Mouse (Mus musculus): Measurements from ENCODE around the gene Snrpc. TPM values are rescaled to one million over a fixed set of nuclear protein-coding genes. Genes with fewer than 3 reads are reported as not detected.
A peak's percentile ranks its signal among the peaks of the same experiment; 100 is the strongest.

Snrpc gene
- polyA plus RNA-seq, 1 experiment from 2014 or later, result 362 TPM

DNA sequence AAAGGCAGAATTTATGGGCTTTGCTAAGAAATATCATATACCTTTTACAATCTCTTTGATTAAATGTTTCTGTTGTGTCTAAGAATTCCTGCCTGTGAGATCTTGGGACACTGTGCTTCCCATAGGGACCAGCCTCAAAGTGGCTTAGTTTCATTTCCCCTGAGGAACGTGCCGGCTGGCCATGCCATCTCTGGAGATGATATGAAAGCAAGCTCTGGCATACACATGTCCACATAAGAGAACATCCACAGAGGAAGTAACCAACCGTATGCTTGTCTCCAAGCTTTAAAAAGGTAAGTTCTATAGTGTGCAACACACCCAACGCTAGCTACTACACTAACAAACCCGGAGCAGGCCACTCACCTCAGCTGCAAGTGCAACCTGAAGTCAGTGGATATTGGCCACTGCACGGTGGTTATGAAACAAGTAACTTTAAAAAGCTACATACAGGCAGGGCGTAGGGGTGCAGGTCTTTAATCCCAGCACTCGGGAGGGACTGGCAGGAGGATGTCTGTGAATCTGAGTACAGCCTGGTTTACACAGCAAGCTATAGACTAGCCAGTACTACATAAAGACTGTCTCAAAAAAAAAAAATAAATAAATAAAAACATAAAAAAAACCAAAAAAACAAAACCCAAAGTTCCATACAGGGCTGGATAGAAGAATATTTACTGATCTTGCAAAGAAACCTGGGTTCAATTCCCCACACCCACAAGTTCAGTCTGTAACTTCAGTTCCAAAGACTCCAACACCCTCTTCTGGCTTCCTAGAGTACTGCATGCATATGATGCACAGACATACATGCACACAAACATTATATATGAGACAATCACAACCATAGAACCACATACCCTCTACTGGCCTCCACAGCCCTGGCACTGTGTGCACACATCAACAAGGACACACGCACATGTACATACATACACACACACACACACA, 37.0 kb upstream of the Snrpc start:
- H3K9me3 ChIP-seq, result no peaks in the 10 kb centered on the region
- H3K27me3 ChIP-seq, result no peaks in the 10 kb centered on the region
- WGBS, result 63% methylated on average over 9 of the region's 9 CpGs
- H3K9ac ChIP-seq, result no peak overlapping the region
- H3K36me3 ChIP-seq, result no peaks in the 10 kb centered on the region
- no peak for ATAC-seq (ENCODE audit: insufficient number of reproducible peaks, insufficient read depth, low FRiP score, low TSS enrichment, low read depth)
- peak overlapping the region; percentile 72 for H3K27ac ChIP-seq
- no peak overlapping the region for H3K4me2 ChIP-seq
- H3K4me3 ChIP-seq, result no peak overlapping the region
- H3K4me1 ChIP-seq, result peaks cover 62% of the 10 kb centered on the region

DNA sequence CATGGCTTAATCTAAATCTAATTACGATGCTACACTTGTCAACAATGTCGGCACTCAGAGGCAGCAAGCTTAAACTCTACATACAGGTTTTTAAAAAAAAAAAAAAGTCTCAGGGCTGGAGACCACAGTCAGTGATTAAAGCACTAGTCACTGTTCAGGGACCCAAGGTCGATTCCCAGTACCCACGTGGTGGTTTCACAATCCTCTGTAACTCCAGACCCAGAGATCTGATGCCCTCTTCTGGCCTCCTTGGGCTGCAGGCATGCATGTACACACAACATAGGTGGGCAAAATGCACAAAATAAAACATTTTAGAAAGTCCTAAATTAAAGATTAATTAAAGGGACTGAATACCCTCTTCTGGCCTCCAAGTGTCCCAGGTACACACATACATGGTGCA, 34.2 kb upstream of the Snrpc start:
- Histone ChIP-seq H3K27me3 (no peaks in the 10 kb centered on the region), H3K4me2 (no peak overlapping the region), H3K9ac (no peak overlapping the region), H3K36me3 (no peaks in the 10 kb centered on the region), H3K4me3 (no peak overlapping the region), H3K27ac (no peak overlapping the region), H3K9me3 (no peaks in the 10 kb centered on the region), H3K4me1 (peaks cover 57% of the 10 kb centered on the region)
- 81% methylated on average over 4 of the region's 4 CpGs for WGBS
- ATAC-seq (ENCODE audit: insufficient number of reproducible peaks, insufficient read depth, low FRiP score, low TSS enrichment, low read depth), result no peak

DNA sequence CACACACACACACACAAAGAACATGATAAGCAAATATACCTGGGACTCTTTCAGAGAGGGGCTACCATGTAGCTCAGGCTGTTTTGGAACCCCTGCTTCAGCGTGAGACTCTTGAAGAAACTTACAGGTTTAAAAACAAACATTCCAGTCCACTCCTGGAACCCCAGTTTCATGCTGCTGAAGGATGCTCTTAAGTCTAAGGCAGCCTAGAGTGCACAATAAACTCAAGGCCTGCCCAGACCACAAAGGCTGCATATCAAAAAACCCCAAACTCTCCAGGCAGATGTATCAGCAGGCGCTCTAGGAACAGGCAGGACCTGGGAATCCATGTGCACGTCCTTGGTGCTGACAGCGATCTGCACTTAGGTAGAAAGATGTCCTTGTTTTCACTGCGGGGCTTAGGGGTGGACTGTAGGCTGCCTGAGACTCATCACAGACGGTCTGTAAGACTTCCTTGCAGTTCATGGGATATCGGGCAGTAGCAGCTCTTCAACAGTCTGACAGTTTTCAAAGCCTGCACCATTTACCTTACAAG, 33.7 kb upstream of the Snrpc start:
- no peak overlapping the region for H3K9ac ChIP-seq
- no peak overlapping the region for H3K4me3 ChIP-seq
- no peak overlapping the region for H3K4me2 ChIP-seq
- no peak overlapping the region for H3K27ac ChIP-seq
- WGBS, result 80% methylated on average over 7 of the region's 7 CpGs
- ATAC-seq (ENCODE audit: insufficient number of reproducible peaks, insufficient read depth, low FRiP score, low TSS enrichment, low read depth), result no peak
- peaks cover 52% of the 10 kb centered on the region for H3K4me1 ChIP-seq
- H3K9me3 ChIP-seq, result no peaks in the 10 kb centered on the region
- no peaks in the 10 kb centered on the region for H3K27me3 ChIP-seq
- H3K36me3 ChIP-seq, result no peaks in the 10 kb centered on the region

DNA sequence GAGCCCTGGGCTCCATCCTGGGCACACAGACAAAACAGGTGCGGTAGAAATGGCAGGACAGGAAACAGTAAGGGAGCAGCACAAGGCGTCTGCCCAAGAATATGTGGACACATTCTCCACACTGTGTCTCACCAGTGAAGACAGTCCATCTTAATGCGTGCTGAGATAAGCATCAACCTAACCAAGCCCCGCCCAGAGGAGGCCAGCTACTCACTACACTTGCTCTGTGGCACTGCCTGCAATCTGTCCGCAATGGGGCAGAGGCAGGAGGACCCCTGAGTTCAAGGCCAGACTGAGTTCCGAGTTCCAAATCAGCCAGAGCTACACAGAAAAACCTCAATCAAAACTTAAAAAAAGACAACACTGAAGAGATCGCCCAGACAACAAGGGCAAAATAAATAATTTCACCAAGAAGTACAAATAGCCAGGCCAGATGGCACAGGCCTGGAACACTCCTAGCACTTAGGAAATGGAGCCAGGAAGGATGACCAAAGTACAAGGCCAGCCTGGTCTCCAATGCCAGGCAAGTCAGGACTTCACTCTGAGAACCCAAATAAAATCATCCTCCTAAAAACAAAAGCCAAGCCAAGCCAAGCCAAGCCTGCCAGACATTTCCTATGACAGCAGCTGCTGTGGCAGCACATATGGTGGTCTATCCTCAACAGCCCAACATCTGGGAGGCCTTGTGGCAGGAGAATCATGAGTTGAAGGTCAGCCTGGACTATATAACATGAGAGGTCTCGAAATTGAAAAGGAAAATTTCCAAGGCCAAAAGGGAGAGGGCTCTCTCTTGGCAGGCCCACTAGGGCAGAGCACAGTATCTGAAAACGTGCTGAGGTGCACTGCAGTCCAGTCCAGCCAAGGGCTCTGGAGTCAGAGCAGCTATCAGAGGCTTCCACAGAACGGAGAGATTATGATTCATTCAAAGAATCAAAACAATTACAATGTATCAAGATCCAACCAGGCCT, 32.9 kb upstream of the Snrpc start:
- no peak overlapping the region for H3K27ac ChIP-seq
- H3K36me3 ChIP-seq, result no peaks in the 10 kb centered on the region
- no peaks in the 10 kb centered on the region for H3K9me3 ChIP-seq
- no peak for ATAC-seq (ENCODE audit: insufficient number of reproducible peaks, insufficient read depth, low FRiP score, low TSS enrichment, low read depth)
- H3K27me3 ChIP-seq, result no peaks in the 10 kb centered on the region
- peaks cover 43% of the 10 kb centered on the region for H3K4me1 ChIP-seq
- 89% methylated on average over 10 of the region's 10 CpGs for WGBS
- H3K9ac ChIP-seq, result 0 out of 2 replicates have a peak overlapping the region, but pooled peaks have one; percentile 6
- no peak overlapping the region for H3K4me3 ChIP-seq
- no peak overlapping the region for H3K4me2 ChIP-seq

DNA sequence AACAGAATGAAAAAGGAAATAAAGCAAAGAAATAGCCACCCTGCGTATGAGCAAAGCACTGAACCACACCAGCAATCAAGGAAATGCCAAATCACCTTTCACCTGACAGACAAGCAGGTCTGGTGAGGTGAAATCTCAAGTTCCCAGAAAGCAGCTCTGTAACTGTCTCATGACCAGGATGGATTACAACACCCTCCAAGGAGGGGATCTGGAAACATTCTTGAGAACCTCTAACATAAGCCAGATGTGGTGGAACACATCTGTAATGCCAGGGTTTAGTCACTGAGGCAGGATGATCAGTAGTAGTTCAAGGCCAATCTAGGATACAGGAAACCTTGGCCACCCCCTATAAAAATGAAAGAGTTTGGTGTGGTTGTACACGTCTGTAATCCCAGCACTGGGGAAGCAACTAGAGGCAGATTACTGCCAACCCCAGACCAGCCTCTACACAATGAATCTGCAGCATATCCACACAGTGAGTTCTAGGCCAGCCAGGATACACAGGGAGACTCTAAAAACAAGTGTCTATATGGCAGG, 30.3 kb upstream of the Snrpc start:
- 40% methylated on average over 2 of the region's 2 CpGs for WGBS
- H3K9me3 ChIP-seq, result no peaks in the 10 kb centered on the region

DNA sequence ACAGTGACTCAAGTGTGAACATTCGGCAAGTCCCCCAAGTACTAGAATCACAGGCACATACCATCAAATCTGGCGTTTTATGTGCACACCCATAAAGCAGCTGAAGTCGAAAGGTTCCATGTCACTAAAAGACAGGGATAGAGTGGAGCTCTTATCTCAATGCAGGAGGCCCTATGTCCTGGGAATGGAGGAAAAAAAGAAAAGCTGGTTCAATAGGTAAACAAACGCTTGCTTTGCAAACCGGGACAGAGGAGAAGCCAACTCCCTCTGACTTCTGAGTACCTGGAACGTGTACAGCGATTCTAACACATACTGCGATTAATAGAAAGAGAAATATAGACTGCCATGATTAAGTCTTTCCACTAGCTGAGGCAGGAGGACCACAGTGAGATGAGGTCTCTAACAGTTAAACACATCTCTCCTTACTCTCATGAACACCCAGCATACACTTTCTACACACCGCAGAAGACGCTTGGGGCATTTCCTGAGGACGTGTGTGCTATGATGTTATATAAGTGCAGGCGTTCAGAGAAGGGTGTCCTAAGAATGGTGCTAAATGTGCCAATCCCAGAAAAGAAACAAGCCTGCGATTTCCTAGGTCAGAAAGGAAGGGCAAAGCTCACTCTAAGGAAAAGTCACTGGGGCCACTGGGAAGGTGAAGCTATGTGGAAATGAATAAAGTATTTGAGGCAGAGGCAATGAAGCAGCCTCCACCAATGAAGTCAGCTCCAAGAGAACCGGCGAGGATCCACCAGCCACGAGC, 27.2 kb upstream of the Snrpc start:
- Histone ChIP-seq H3K4me2 (no peak overlapping the region), H3K36me3 (no peaks in the 10 kb centered on the region), H3K9ac (no peak overlapping the region), H3K9me3 (no peaks in the 10 kb centered on the region), H3K27ac (no peak overlapping the region), H3K4me3 (no peak overlapping the region), H3K27me3 (no peaks in the 10 kb centered on the region), H3K4me1 (peaks cover 20% of the 10 kb centered on the region)
- 88% methylated on average over 16 of the region's 16 CpGs for WGBS
- no peak for ATAC-seq (ENCODE audit: insufficient number of reproducible peaks, insufficient read depth, low FRiP score, low TSS enrichment, low read depth)

More for the DNA sequence above, 30.3 kb upstream of the Snrpc start:
- no peak for ATAC-seq (ENCODE audit: insufficient number of reproducible peaks, insufficient read depth, low FRiP score, low TSS enrichment, low read depth)
- H3K4me3 ChIP-seq, result no peak overlapping the region
- H3K27me3 ChIP-seq, result no peaks in the 10 kb centered on the region
- H3K36me3 ChIP-seq, result no peaks in the 10 kb centered on the region
- no peak overlapping the region for H3K4me2 ChIP-seq
- no peak overlapping the region for H3K27ac ChIP-seq
- H3K4me1 ChIP-seq, result peaks cover 35% of the 10 kb centered on the region
- no peak overlapping the region for H3K9ac ChIP-seq

DNA sequence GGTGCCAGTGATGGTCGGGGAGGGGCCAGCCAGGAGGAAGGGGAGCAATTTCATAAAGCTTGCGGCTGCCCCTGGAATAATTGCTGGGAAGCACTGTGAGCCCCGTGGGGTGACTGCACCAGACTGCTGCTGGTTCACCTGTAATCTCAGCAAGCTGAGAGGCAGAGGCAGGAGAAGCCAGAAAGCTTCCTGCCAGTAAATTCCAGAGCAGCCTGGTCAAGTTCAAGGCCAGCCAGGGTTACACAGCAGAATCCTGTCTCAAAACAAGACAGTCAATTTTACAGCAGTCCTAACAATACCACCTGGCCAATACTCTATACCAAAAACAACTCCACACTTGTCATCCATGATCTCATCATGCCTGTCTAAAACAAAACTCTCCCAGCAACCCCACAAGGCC, 26.0 kb upstream of the Snrpc start:
- no peak overlapping the region for H3K4me2 ChIP-seq
- H3K9ac ChIP-seq, result no peak overlapping the region
- ATAC-seq (ENCODE audit: insufficient number of reproducible peaks, insufficient read depth, low FRiP score, low TSS enrichment, low read depth), result no peak
- H3K27ac ChIP-seq, result no peak overlapping the region
- H3K27me3 ChIP-seq, result no peaks in the 10 kb centered on the region
- WGBS, result 72% methylated on average over 3 of the region's 3 CpGs
- no peak overlapping the region for H3K4me3 ChIP-seq
- no peaks in the 10 kb centered on the region for H3K36me3 ChIP-seq
- H3K9me3 ChIP-seq, result no peaks in the 10 kb centered on the region
- H3K4me1 ChIP-seq, result peaks cover 10% of the 10 kb centered on the region

DNA sequence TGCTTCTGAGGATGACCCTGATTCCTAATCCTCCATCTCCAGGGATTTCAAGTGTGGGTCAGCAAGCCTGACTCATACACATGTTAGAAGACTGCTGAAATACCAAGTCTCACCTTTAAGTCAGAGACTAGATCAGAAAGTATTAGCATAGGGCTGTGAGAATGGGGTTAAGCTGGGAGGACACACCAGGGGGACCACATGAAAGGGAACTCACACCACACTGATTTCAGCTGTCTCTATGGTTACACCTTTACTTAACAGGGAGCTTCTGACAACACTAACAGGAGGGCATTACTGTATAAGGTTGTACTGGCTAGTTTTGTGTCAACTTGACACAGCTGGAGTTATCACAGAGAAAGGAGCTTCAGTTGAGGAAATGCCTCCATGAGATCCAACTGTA, 23.3 kb upstream of the Snrpc start:
- peaks cover 18% of the 10 kb centered on the region for H3K4me1 ChIP-seq
- H3K9me3 ChIP-seq, result no peaks in the 10 kb centered on the region
- H3K27me3 ChIP-seq, result no peaks in the 10 kb centered on the region
- ATAC-seq (ENCODE audit: insufficient number of reproducible peaks, insufficient read depth, low FRiP score, low TSS enrichment, low read depth), result no peak
- no peak overlapping the region for H3K4me2 ChIP-seq
- no peak overlapping the region for H3K9ac ChIP-seq
- H3K4me3 ChIP-seq, result no peak overlapping the region
- H3K27ac ChIP-seq, result no peak overlapping the region
- no peaks in the 10 kb centered on the region for H3K36me3 ChIP-seq

DNA sequence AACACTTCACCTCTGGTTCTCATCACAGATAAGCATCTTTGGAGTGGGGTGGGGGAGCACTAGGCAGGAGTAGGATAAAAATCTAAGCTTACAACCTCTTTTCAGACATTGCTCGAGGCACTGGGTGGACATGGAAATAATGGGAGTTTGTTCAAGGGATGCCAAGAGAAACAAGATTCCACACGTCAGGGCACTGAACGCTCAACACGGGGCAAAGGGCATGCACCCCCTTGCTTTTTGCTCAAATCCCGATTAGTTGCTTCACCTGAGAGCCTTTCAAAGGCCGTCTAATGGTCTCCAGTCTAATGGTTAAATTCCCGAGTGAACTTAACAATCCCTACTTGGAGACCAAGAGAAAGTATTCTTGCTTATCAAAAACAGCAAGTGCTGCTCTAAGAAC, 18.9 kb upstream of the Snrpc start:
- no peaks in the 10 kb centered on the region for H3K9me3 ChIP-seq
- H3K36me3 ChIP-seq, result no peaks in the 10 kb centered on the region
- peak overlapping the region; percentile 98 for H3K4me3 ChIP-seq
- H3K9ac ChIP-seq, result peak overlapping the region; percentile 97
- H3K4me1 ChIP-seq, result peaks cover 27% of the 10 kb centered on the region
- H3K27me3 ChIP-seq, result no peaks in the 10 kb centered on the region
- 7% methylated on average over 7 of the region's 7 CpGs for WGBS
- peak overlapping the region; percentile 87 for H3K4me2 ChIP-seq
- no peak for ATAC-seq (ENCODE audit: insufficient number of reproducible peaks, insufficient read depth, low FRiP score, low TSS enrichment, low read depth)
- peak overlapping the region; percentile 82; the same call in 1 of the 2 replicates for H3K27ac ChIP-seq

DNA sequence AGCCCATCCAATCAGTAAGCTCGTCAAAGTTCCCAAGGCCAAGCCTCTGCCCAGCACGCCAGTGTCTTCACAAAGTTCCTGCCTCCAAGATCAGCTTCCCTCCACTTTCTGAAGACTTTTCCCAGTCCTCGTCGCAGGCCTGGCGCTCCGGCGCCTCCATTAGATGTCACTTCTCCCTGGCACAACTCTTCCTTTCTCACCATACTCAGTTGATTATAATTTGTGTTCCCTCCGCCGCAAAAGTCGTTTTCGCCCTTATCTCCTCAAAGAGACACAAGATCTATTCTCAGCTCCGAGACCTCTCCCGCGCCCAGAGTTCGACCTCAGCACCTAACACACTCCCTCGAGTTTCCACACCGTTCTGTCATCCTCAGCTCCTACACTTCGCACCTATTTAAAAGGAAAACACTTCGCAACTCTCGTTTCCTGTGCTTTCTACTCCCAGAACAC, 18.4 kb upstream of the Snrpc start:
- ATAC-seq (ENCODE audit: insufficient number of reproducible peaks, insufficient read depth, low FRiP score, low TSS enrichment, low read depth), result no peak
- H3K27me3 ChIP-seq, result no peaks in the 10 kb centered on the region
- peak overlapping the region; percentile 87 for H3K4me2 ChIP-seq
- WGBS, result under 1% methylated on average over 20 of the region's 20 CpGs
- peak overlapping the region; percentile 97 for H3K9ac ChIP-seq
- H3K4me1 ChIP-seq, result peaks cover 27% of the 10 kb centered on the region
- no peaks in the 10 kb centered on the region for H3K36me3 ChIP-seq
- peak overlapping the region; percentile 82 for H3K27ac ChIP-seq
- peak overlapping the region; percentile 98 for H3K4me3 ChIP-seq
- no peaks in the 10 kb centered on the region for H3K9me3 ChIP-seq

Measured in embryonic facial prominence, embryonic 13.5 days (tissue).